Mouse (Mus musculus) forebrain, embryonic 11.5 days (tissue): ENCODE results near the gene Gm21992. TPM values are rescaled to one million over a fixed set of nuclear protein-coding genes. Genes with fewer than 3 reads are reported as not detected.

ENCODE experiments used
- ATAC-seq: fragments of 200-750 bp; cut with Nextera tagmentation; replicated peaks from 2 replicates; pipeline ENCODE4 v1.8.0; 2017; ENCODE audit warnings: moderate TSS enrichment; ENCODE audit not compliant: low FRiP score
- DNase-seq: peaks from one replicate; pipeline ENCODE4 v3.0.0-alpha.2; 2017; ENCODE audit warnings: low spot score
- H3K27ac ChIP-seq: fragments of 300-500 bp; sonication (generic); 2 replicates; pipeline ENCODE4 v1.5.1; 2014; ENCODE audit warnings: low read depth, low read length
- H3K27me3 ChIP-seq: fragments of 300-500 bp; sonication (generic); 2 replicates; pipeline ENCODE4 v1.6.1; 2014; ENCODE audit warnings: mild to moderate bottlenecking, low read length, mixed read lengths; ENCODE audit not compliant: control insufficient read depth, insufficient read depth
- H3K36me3 ChIP-seq: fragments of 300-500 bp; sonication (generic); 2 replicates; pipeline ENCODE4 v1.6.1; 2014; ENCODE audit warnings: mild to moderate bottlenecking, low read length, moderate library complexity, mixed read lengths; ENCODE audit not compliant: control insufficient read depth, insufficient read depth
- H3K4me1 ChIP-seq: fragments of 300-500 bp; sonication (generic); replicated peaks from 2 replicates; pipeline ENCODE4 v1.6.1; 2014; ENCODE audit warnings: low read length, mixed read lengths; ENCODE audit not compliant: control insufficient read depth, insufficient read depth
- H3K4me2 ChIP-seq: fragments of 300-500 bp; sonication (generic); 2 replicates; pipeline ENCODE4 v1.6.1; 2014; ENCODE audit warnings: low read depth, mild to moderate bottlenecking, low read length, moderate library complexity, mixed read lengths; ENCODE audit not compliant: severe bottlenecking
- H3K4me3 ChIP-seq: fragments of 300-500 bp; sonication (generic); 2 replicates; pipeline ENCODE4 v1.5.1; 2014; ENCODE audit warnings: low read depth, low read length
- H3K9ac ChIP-seq: fragments of 300-500 bp; sonication (generic); 2 replicates; pipeline ENCODE4 v1.6.1; 2014; ENCODE audit warnings: low read length
- H3K9me3 ChIP-seq: fragments of 300-500 bp; sonication (generic); 2 replicates; pipeline ENCODE4 v1.6.1; 2016; ENCODE audit warnings: low read length, mixed read lengths; ENCODE audit not compliant: control insufficient read depth
- WGBS: fragments of 180-500 bp; shearing (Covaris S2); extraction: QIAGEN DNeasy Blood & Tissue Kit; methylation state at CpG from one replicate; pipeline ENCODE4 v1.1.7; 2014; 5-methylcytosine and 5-hydroxymethylcytosine counted together
- polyA plus RNA-seq: library from polyadenylated mRNA; unstranded; fragments of >200 nt; fragmentation: Nextera tagmentation; extraction: Ambion mirVana; gene quantifications from 2 replicates; pipeline ENCODE4 v1.2.1, GENCODE M21; 2014

The Gm21992 gene
- polyA plus RNA-seq, 1 experiment from 2014 or later = 31.9 TPM

DNA sequence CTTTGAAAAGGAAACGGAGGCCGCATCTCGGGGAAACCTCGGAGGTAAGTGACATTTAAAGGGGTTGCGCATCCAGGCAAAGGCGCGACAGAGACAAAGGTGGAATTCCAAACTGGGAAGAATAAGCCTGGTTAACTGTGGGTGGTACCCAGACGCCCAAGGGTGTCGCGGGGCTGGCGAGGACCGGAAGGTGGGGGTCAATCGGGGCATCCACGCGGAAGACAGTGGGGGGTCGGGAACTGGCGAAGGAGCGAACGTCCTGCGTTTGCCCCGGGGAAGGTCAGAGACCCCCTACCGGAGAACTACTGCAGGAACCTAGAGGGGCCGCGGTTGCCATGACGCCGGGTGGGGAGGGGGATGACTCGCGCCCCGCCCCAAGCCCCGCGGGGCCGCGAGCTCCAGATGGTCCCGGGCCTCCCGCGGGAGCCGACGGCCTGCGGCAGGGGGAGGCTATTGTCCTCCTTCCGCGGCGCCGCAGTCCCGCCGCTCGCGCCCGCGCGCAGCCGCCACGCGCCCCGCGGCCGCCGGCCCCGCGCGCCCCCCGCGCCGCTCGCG is 99.7 kb downstream of the Gm21992 start:
- H3K4me3 ChIP-seq = peak overlapping the region; percentile 75
- peak; percentile 87 for DNase-seq
- peak overlapping the region; percentile 92 for H3K4me2 ChIP-seq
- H3K36me3 ChIP-seq = no peaks in the 10 kb centered on the region
- H3K27ac ChIP-seq = peak overlapping the region; percentile 74
- peak; percentile 67 for ATAC-seq
- H3K27me3 ChIP-seq = peaks cover 3% of the 10 kb centered on the region
- H3K4me1 ChIP-seq = peaks cover 5% of the 10 kb centered on the region; the same call in 1 of the 2 replicates
- H3K9me3 ChIP-seq = no peaks in the 10 kb centered on the region
- under 1% methylated on average over 49 of the region's 65 CpGs for WGBS
- peak overlapping the region; percentile 88 for H3K9ac ChIP-seq

- Histone ChIP-seq H3K4me1 (peaks cover 5% of the 10 kb centered on the region; the same call in 1 of the 2 replicates), H3K4me2 (peak within 1 kb of the TSS; percentile 92), H3K9ac (peak within 1 kb of the TSS; percentile 88), H3K27me3 (peaks cover 3% of the 10 kb centered on the region), H3K36me3 (no peaks in the 10 kb centered on the region), H3K9me3 (no peaks in the 10 kb centered on the region), H3K27ac (peak within 1 kb of the TSS; percentile 74), H3K4me3 (peak within 1 kb of the TSS; percentile 75)
- no peak for DNase-seq
- 10% methylated on average over 13 of the region's 13 CpGs for WGBS
- ATAC-seq = peak; percentile 30; the same call in 1 of the 2 replicates
These were observed 100.3 kb downstream of the Gm21992 start, which contains the start of gene Sptbn2 for GRCm38 (mm10) chr19:4711098-4711600. Gene Sptbn2 (plus strand): TSS chr19:4711167.

DNA sequence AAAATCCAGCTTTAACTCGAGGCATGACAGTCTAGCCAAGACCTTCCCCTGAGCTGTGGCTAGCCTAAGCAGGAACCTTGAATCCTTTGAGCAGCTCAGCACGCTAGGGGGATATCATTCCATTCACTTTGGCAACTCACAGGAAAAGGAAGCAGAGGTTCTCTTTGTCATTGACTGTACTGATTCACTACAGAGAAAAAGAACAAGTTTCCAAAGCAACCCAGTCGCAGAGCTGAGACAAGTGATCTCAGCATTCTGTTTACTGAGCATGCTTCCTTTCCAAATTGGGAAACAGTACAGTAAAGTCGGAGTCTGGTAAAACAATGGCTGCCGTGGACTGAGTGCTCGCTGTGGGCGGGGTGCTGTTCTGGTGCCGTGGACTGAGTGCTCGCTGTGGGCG is 102.6 kb downstream of the Gm21992 start:
- DNase-seq (no peak), ATAC-seq (no peak)
- no peak overlapping the region for H3K4me3 ChIP-seq
- no peak overlapping the region for H3K27ac ChIP-seq
- no peaks in the 10 kb centered on the region for H3K9me3 ChIP-seq
- no peak overlapping the region for H3K9ac ChIP-seq
- H3K27me3 ChIP-seq = peaks cover 3% of the 10 kb centered on the region
- H3K4me1 ChIP-seq = peaks cover 5% of the 10 kb centered on the region; the same call in 1 of the 2 replicates
- no peak overlapping the region for H3K4me2 ChIP-seq
- WGBS = 86% methylated on average over 10 of the region's 10 CpGs
- no peaks in the 10 kb centered on the region for H3K36me3 ChIP-seq

- Histone ChIP-seq H3K4me2 (no peak overlapping the region), H3K4me3 (no peak overlapping the region), H3K27ac (no peak overlapping the region), H3K9me3 (no peaks in the 10 kb centered on the region; the same call in 1 of the 2 replicates), H3K4me1 (peaks cover 4% of the 10 kb centered on the region; the same call in 1 of the 2 replicates), H3K27me3 (peaks cover 22% of the 10 kb centered on the region), H3K9ac (no peak overlapping the region), H3K36me3 (no peaks in the 10 kb centered on the region)
- WGBS = 70% methylated on average over 7 of the region's 7 CpGs
- ATAC-seq = no peak
- DNase-seq = no peak
These were observed 110.2 kb downstream of the Gm21992 start for GRCm38 (mm10) chr19:4701221-4701620.

DNA sequence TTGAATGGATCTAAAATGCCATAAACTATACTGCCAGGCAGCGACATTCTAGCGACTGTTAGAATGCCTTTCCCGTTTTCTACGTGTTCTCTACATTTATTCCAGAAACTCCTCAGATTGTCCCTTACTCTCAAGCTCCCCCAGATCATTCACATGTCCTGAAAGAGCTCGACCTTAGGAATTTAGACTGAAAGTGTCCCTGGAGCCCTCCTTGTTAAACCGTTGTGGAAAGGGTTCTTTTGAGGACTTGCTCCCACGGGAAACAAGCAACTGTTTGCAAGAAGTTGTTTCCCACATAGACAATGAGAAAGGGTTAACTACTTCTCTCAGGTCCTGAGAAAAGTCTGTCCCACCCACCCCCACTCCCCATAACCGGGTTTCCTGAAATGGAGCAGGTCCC is 110.8 kb downstream of the Gm21992 start:
- DNase-seq = no peak
- ATAC-seq = no peak
- Histone ChIP-seq H3K36me3 (no peaks in the 10 kb centered on the region), H3K27me3 (peaks cover 22% of the 10 kb centered on the region), H3K4me2 (no peak overlapping the region), H3K4me1 (peaks cover 4% of the 10 kb centered on the region; the same call in 1 of the 2 replicates), H3K9me3 (no peaks in the 10 kb centered on the region; the same call in 1 of the 2 replicates), H3K4me3 (no peak overlapping the region), H3K27ac (no peak overlapping the region), H3K9ac (no peak overlapping the region)
- 75% methylated on average over 8 of the region's 8 CpGs for WGBS

- H3K27me3 ChIP-seq = peaks cover 22% of the 10 kb centered on the region
These were observed 111.6 kb downstream of the Gm21992 start for GRCm38 (mm10) chr19:4699821-4700220.

DNA sequence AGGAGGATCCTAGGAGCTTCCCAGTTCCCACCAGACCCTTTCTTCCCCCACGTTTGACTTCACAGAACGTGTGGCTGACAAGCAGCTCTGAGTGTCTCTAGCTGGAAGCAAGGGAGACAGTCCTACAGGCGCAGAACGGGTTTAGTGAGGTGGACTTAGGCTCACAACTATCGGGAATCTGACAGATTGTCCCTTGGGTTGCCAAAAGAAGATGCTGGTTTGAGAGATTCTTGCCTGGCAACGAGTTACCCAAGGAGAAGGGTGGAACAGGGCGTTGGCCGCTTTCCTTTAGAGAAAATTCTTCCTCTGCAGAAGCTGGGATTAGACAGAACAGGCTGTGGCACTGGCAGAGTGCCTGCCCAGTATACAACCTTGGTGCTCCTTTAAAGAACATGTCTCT is 112.6 kb downstream of the Gm21992 start:
- Histone ChIP-seq H3K27ac (no peak overlapping the region), H3K36me3 (no peaks in the 10 kb centered on the region), H3K9ac (no peak overlapping the region), H3K4me3 (peak overlapping the region; percentile 53; the same call in 1 of the 2 replicates), H3K4me2 (peak overlapping the region; percentile 88; the same call in 1 of the 2 replicates), H3K4me1 (peaks cover 4% of the 10 kb centered on the region; the same call in 1 of the 2 replicates), H3K9me3 (no peaks in the 10 kb centered on the region; the same call in 1 of the 2 replicates), H3K27me3 (peaks cover 22% of the 10 kb centered on the region)
- 34% methylated on average over 8 of the region's 8 CpGs for WGBS
- ATAC-seq = no peak
- no peak for DNase-seq

More at GRCm38 (mm10) chr19:4699821-4700220, 111.6 kb downstream of the Gm21992 start:
- whole genome bisulfite sequencing = 83% methylated on average over 5 of the region's 5 CpGs
- Histone ChIP-seq H3K9ac (no peak overlapping the region), H3K4me3 (no peak overlapping the region), H3K36me3 (no peaks in the 10 kb centered on the region), H3K27ac (no peak overlapping the region), H3K4me1 (peaks cover 4% of the 10 kb centered on the region; the same call in 1 of the 2 replicates), H3K9me3 (no peaks in the 10 kb centered on the region; the same call in 1 of the 2 replicates), H3K4me2 (no peak overlapping the region)
- DNase-seq (no peak), ATAC-seq (no peak)

- H3K4me1 ChIP-seq = peaks cover 4% of the 10 kb centered on the region; the same call in 1 of the 2 replicates
- peak within 1 kb of the TSS; percentile 53 for H3K4me3 ChIP-seq
- peak within 1 kb of the TSS; percentile 88 for H3K4me2 ChIP-seq
- WGBS = under 1% methylated on average over 38 of the region's 40 CpGs
- ATAC-seq (peak; percentile 78), DNase-seq (peak; percentile 90)
- peak within 1 kb of the TSS; percentile 74 for H3K9ac ChIP-seq
- H3K27me3 ChIP-seq = peaks cover 22% of the 10 kb centered on the region
- H3K36me3 ChIP-seq = no peaks in the 10 kb centered on the region
- H3K9me3 ChIP-seq = no peaks in the 10 kb centered on the region; the same call in 1 of the 2 replicates
- H3K27ac ChIP-seq = no peak within 1 kb of the TSS
These were observed 113.2 kb downstream of the Gm21992 start, which contains the start of gene Gm960 for GRCm38 (mm10) chr19:4698205-4698677. Gene Gm960 (minus strand): TSS chr19:4698668.
